7 mouse cellular contexts compared by ENCODE assay signal in the genomic region with DNA sequence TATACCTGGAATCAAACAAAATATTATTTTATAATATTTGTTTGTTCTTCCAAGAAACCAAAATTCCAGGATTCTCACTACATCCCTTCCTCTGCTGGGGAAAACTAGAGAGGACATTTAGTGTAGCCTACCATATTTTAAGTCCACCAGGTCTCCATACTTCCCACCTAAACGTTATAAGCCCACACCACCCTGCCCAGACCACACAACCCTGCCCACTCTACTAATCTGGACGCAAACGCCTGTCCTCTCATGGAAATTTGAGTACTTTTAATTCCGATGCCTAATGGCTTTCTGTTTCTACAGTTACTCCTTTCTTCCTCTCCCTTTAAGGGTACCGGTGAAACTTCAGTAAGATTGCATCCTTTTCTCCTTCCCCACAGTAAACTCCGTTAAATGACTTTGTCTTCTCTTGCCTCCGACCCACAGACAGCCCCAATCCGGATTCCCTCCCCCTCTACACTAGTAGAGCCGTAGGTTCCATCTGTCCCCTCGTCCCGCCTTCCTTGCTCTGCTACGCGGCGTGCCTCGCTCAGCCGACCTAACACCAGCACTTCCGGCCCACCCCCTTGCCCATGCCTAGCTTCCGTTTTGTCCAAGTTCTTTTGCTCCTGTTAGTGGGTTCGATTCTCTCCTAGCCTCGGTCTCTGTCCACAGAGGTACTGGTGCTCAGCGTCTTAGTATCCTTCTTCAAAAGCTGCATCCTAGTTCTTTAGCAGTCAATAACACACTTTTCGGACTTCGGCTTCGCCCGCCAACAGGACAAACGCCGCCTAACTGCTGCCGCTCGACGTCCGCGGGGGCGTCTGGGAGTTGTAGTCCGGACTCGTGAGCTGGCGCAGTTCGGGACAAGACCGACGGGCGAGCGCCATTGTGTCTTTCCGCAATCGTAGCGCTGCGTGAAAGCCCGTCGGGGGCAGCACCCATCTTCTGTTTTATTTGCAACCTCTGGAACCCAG. TPM values are rescaled to one million over a fixed set of nuclear protein-coding genes. Genes with fewer than 3 reads are reported as not detected.
DNase-seq lines count a peak whose midpoint lies in the region; ATAC-seq lines count a peak whose summit lies in the region.

Gene Zfp110 (plus strand): TSS at position 600 of the 959 bp plus-strand sequence.

- H3K4me3 ChIP-seq in embryonic facial prominence, embryonic 11.5 days (ENCODE audit: low read depth, low read length): peak within 1 kb of the TSS; percentile 46
- peak within 1 kb of the TSS; percentile 64 for H3K4me3 ChIP-seq in limb, embryonic 10.5 days
- peak within 1 kb of the TSS; percentile 50 for H3K4me3 ChIP-seq in midbrain, embryonic 13.5 days (replicated peaks)

- peak; percentile 95 for DNase-seq in adrenal gland, postnatal 14 days
- DNase-seq in embryonic facial prominence, embryonic 11.5 days (ENCODE audit: low spot score): peak; percentile 92
- DNase-seq in kidney, adult 11 months: peak; percentile 89
- DNase-seq in limb, embryonic 10.5 days (ENCODE audit: low spot score): peak; percentile 88
- DNase-seq in spleen, adult 12 weeks (ENCODE audit: low spot score): peak; percentile 87

- H3K27ac ChIP-seq in embryonic facial prominence, embryonic 11.5 days (replicated peaks; ENCODE audit: low read depth, low read length): 0 out of 2 replicates have a peak within 1 kb of the TSS, but pooled peaks have one; percentile 13
- peak within 1 kb of the TSS; percentile 88 for H3K27ac ChIP-seq in limb, embryonic 10.5 days
- 0 out of 2 replicates have a peak within 1 kb of the TSS, but pooled peaks have one; percentile 47 for H3K27ac ChIP-seq in midbrain, embryonic 13.5 days

- H3K9me3 ChIP-seq in embryonic facial prominence, embryonic 11.5 days (replicated peaks; ENCODE audit: control insufficient read depth, low read length): no peaks in the 10 kb centered on the region; the same call in 1 of the 2 replicates
- peaks cover 12% of the 10 kb centered on the region for H3K9me3 ChIP-seq in limb, embryonic 10.5 days (replicated peaks)
- H3K9me3 ChIP-seq in midbrain, embryonic 13.5 days: peaks cover 28% of the 10 kb centered on the region

- peak; percentile 96 for ATAC-seq in embryonic facial prominence, embryonic 11.5 days (replicated peaks; ENCODE audit: insufficient number of reproducible peaks, low FRiP score, low TSS enrichment, low read depth)
- ATAC-seq in granulocyte monocyte progenitor cell, adult 5-6 weeks (replicated peaks; ENCODE audit: poor library complexity, severe bottlenecking): peak; percentile 95
- ATAC-seq in midbrain, embryonic 13.5 days: peak; percentile 98

- peak within 1 kb of the TSS; percentile 22 for H3K4me2 ChIP-seq in embryonic facial prominence, embryonic 11.5 days (ENCODE audit: low read depth, low read length)
- H3K4me2 ChIP-seq in midbrain, embryonic 13.5 days (replicated peaks): peak within 1 kb of the TSS; percentile 57

- peaks cover 8% of the 10 kb centered on the region for H3K36me3 ChIP-seq in embryonic facial prominence, embryonic 11.5 days (replicated peaks; ENCODE audit: control insufficient read depth, insufficient read depth, low read depth, low read length)
- H3K36me3 ChIP-seq in limb, embryonic 10.5 days: peaks cover 36% of the 10 kb centered on the region
- peaks cover 34% of the 10 kb centered on the region for H3K36me3 ChIP-seq in midbrain, embryonic 13.5 days

- no peaks in the 10 kb centered on the region for H3K27me3 ChIP-seq in embryonic facial prominence, embryonic 11.5 days (ENCODE audit: control insufficient read depth, insufficient read depth, low read length)
- H3K27me3 ChIP-seq in limb, embryonic 10.5 days (ENCODE audit: low read depth, poor library complexity, severe bottlenecking): no peaks in the 10 kb centered on the region
- H3K27me3 ChIP-seq in midbrain, embryonic 13.5 days: 0 out of 2 replicates have a peak, but pooled peaks cover 2% of the 10 kb centered on the region

- WGBS in embryonic facial prominence, embryonic 11.5 days: 4% methylated on average over 47 of the region's 47 CpGs
- WGBS in limb, embryonic 10.5 days: 3% methylated on average over 47 of the region's 47 CpGs
- 4% methylated on average over 47 of the region's 47 CpGs for WGBS in midbrain, embryonic 13.5 days

- H3K9ac ChIP-seq in embryonic facial prominence, embryonic 11.5 days (replicated peaks; ENCODE audit: low read length): peak within 1 kb of the TSS; percentile 64
- H3K9ac ChIP-seq in midbrain, embryonic 13.5 days (replicated peaks): peak within 1 kb of the TSS; percentile 68

- H3K4me1 ChIP-seq in embryonic facial prominence, embryonic 11.5 days (ENCODE audit: control insufficient read depth, insufficient read depth, low read length): no peaks in the 10 kb centered on the region
- 0 out of 2 replicates have a peak, but pooled peaks cover 2% of the 10 kb centered on the region for H3K4me1 ChIP-seq in limb, embryonic 10.5 days
- H3K4me1 ChIP-seq in midbrain, embryonic 13.5 days (replicated peaks): no peaks in the 10 kb centered on the region

RNA-seq across cellular contexts. Expression of gene Zfp110, which starts in this region (rescaled TPM):
- 22.8 and 23.2 TPM in 2 replicates for total RNA-seq in adrenal gland, postnatal 14 days (2021)
- polyA plus RNA-seq in embryonic facial prominence, embryonic 11.5 days (2014; fragmentation: Nextera tagmentation; extraction: Ambion mirVana): 37.6 and 39.0 TPM in 2 replicates
- 28.1 and 34.8 TPM in 2 replicates for total RNA-seq in granulocyte monocyte progenitor cell, adult 5-6 weeks (2014; fragmentation: Nextera tagmentation)
- 38.2 and 45.9 TPM in 2 replicates for total RNA-seq in granulocyte monocyte progenitor cell, adult 5-6 weeks (2017)
- 30.4 and 32.6 TPM in 2 replicates for polyA plus RNA-seq in limb, embryonic 10.5 days (2016; fragmentation: Nextera tagmentation; extraction: Ambion mirVana)
- 31.8 and 31.9 TPM in 2 replicates for polyA plus RNA-seq in midbrain, embryonic 13.5 days (2015; fragmentation: Nextera tagmentation; extraction: Ambion mirVana)

Comparison
In these comparisons a context has a peak if more than half of its experiments do, and no peak if none do; other contexts are left out.
1. Peak in every context shown above with its lines: DNase-seq, ATAC-seq, H3K4me3 ChIP-seq and H3K27ac ChIP-seq.
2. H3K27ac ChIP-seq: peak in every context shown above with its lines; median percentile 88 in limb, embryonic 10.5 days; 47 in midbrain, embryonic 13.5 days; 13 in embryonic facial prominence, embryonic 11.5 days.